Mouse (Mus musculus): ENCODE results near the gene Zfp385a. TPM values are rescaled to one million over a fixed set of nuclear protein-coding genes. Genes with fewer than 3 reads are reported as not detected.
A peak's percentile ranks its signal among the peaks of the same experiment; 100 is the strongest.

Zfp385a gene
- polyA plus RNA-seq, 1 experiment: 21.2 TPM

DNA sequence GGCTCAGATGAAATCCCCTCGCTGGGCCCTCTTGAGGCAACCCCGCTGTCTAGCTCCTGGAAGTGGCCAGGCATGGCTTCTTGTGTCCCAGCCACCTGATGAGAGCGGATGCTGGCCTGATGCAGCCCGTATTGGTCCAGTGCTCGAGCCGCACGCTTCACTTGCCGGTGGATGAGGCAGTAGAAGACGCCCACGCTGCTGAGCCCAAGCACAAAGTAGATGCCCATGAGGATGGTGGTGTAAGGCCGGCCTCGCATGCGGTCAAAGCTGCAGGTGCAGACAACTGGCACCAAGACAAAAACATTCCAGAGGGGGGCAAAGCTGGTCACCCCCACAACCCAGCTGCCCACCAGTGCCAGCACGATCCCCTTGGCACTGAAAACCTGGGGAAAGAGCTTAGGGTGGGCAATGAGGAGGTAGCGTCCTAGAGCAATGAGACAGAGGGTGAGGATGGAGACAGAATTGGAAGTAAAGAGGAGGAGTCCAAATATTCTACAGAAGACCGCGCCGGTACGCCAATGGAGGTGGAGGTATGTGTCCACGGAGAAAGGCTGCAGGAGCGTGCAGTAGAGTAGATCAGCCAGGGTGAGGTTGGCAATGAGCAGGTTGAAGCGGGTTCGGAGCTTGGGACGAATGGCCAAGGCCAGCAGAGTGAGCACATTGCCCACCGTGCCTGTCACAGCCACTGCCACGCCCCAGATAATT lies 30.9 kb downstream of the Zfp385a start:
- H3K79me3 ChIP-seq (ENCODE audit: low read depth): no peaks in the 10 kb centered on the region
- no peak overlapping the region for H3K4me3 ChIP-seq (ENCODE audit: insufficient read depth, poor library complexity, severe bottlenecking)
- no peaks in the 10 kb centered on the region for H3K79me2 ChIP-seq (ENCODE audit: control insufficient read depth, insufficient read depth)
- TF ChIP-seq CEBPB (IDR thresholded peaks at IDR 0.05; ENCODE audit: low read depth): no peak
- no peak for TF ChIP-seq FOSL1 (IDR thresholded peaks at IDR 0.05; ENCODE audit: insufficient read depth, low read length, poor library complexity, severe bottlenecking)
- TF ChIP-seq CTCF (IDR thresholded peaks at IDR 0.05; ENCODE audit: control insufficient read depth, insufficient read depth, insufficient read length): no peak
- no peak for TF ChIP-seq USF1 (IDR thresholded peaks at IDR 0.05; ENCODE audit: low read depth)
- TF ChIP-seq MAX (IDR thresholded peaks at IDR 0.05): no peak
- TF ChIP-seq MYOG (IDR thresholded peaks at IDR 0.05; ENCODE audit: control insufficient read depth, extremely low read depth, insufficient read length): no peak
- no peak for TF ChIP-seq MYOD1 (IDR thresholded peaks at IDR 0.05; ENCODE audit: control insufficient read depth, insufficient read length, low read depth)
- no peaks in the 10 kb centered on the region for H3K36me3 ChIP-seq (ENCODE audit: control insufficient read depth, insufficient read depth)
- no peak overlapping the region for H3ac ChIP-seq (ENCODE audit: control insufficient read depth, insufficient read length, low read depth)
- no peaks in the 10 kb centered on the region for H3K27me3 ChIP-seq (ENCODE audit: control insufficient read depth, insufficient read depth, insufficient read length)

DNA sequence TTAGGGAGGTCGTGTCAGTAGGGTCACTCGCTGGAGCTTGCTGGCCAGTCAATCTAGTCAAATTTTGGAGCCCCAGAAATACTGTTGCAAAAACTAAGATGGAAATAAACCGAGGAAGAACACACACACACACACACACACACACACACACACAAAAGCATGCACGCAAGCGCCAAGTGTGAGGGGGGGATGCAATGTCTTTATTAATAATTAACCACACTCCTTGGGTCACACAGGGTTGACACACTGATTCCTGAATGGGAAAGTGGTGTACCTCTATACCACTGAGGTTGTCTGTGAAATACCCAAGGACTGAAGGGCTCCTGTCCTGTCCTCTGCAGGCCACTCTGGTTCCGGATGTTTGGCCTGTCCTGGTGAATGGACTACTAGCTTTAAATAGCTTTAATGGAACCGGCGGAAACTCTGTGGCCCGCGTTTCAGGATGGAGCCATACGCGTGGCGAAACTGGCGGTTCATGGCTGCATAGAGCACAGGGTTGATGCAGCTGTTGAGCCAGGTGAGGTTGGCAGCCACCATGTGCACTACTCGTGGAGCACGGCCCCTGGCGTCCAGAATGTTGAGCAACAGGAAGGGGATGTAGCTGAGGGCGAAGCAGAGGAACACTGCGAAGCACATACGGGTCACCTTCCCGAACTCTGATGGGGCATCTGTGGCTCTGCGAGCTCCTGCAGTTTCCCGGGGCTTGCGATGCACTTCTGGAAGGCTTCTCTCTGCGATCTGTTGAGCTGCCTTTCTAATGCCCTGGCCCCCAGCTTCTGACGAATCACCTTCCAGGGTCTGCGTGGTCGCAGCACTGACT lies 31.6 kb downstream of the Zfp385a start:
- Histone ChIP-seq H3K79me3 (ENCODE audit: low read depth) (no peaks in the 10 kb centered on the region), H3ac (ENCODE audit: control insufficient read depth, insufficient read length, low read depth) (no peak overlapping the region), H3K79me2 (ENCODE audit: control insufficient read depth, insufficient read depth) (no peaks in the 10 kb centered on the region), H3K27me3 (ENCODE audit: control insufficient read depth, insufficient read depth, insufficient read length) (no peaks in the 10 kb centered on the region), H3K4me3 (ENCODE audit: insufficient read depth, poor library complexity, severe bottlenecking) (no peak overlapping the region), H3K36me3 (ENCODE audit: control insufficient read depth, insufficient read depth) (no peaks in the 10 kb centered on the region)
- TF ChIP-seq CEBPB (IDR thresholded peaks at IDR 0.05; ENCODE audit: low read depth) (peak; percentile 4), MYOD1 (IDR thresholded peaks at IDR 0.05; ENCODE audit: control insufficient read depth, insufficient read length, low read depth) (no peak)

DNA sequence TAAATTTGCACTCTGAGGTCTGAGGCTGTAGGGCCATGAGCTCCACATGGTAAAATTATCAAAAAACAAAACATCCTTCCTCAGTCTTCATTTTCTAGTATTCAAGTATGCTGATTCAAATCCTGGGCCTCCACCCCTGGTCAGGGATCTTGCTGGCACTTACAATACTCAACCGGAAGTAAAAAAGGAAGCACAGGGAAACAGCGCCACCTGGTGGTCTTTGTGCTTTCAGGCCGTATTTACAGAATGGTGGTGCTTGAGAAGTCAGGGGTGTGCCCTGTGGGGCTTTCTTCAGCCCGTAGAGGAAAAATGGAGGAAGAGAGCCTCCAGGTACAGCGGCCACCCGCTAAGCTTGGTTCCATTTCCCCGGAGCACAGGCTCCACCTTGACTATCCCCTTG lies 32.8 kb downstream of the Zfp385a start:
- no peaks in the 10 kb centered on the region for H3K79me3 ChIP-seq (ENCODE audit: low read depth)
- H3K27me3 ChIP-seq (ENCODE audit: control insufficient read depth, insufficient read depth, insufficient read length): no peaks in the 10 kb centered on the region
- TF ChIP-seq CEBPB (IDR thresholded peaks at IDR 0.05; ENCODE audit: low read depth): no peak
- TF ChIP-seq MAX (IDR thresholded peaks at IDR 0.05): no peak
- TF ChIP-seq FOSL1 (IDR thresholded peaks at IDR 0.05; ENCODE audit: insufficient read depth, low read length, poor library complexity, severe bottlenecking): no peak
- peak; percentile 86 for TF ChIP-seq CTCF (IDR thresholded peaks at IDR 0.05; ENCODE audit: control insufficient read depth, insufficient read depth, insufficient read length)
- TF ChIP-seq MYOD1 (IDR thresholded peaks at IDR 0.05; ENCODE audit: control insufficient read depth, insufficient read length, low read depth): no peak
- no peak for TF ChIP-seq MYOG (IDR thresholded peaks at IDR 0.05; ENCODE audit: control insufficient read depth, extremely low read depth, insufficient read length)
- no peak for TF ChIP-seq USF1 (IDR thresholded peaks at IDR 0.05; ENCODE audit: low read depth)
- peak overlapping the region; percentile 10 for H3ac ChIP-seq (ENCODE audit: control insufficient read depth, insufficient read length, low read depth)
- H3K36me3 ChIP-seq (ENCODE audit: control insufficient read depth, insufficient read depth): no peaks in the 10 kb centered on the region
- H3K4me3 ChIP-seq (ENCODE audit: insufficient read depth, poor library complexity, severe bottlenecking): no peak overlapping the region
- H3K79me2 ChIP-seq (ENCODE audit: control insufficient read depth, insufficient read depth): no peaks in the 10 kb centered on the region

GRCm38 (mm10) chr15:103305792-103306645 lies 33.9 kb downstream of the Zfp385a start:
- Histone ChIP-seq H3K27me3 (ENCODE audit: control insufficient read depth, insufficient read depth, insufficient read length) (no peaks in the 10 kb centered on the region), H3K36me3 (ENCODE audit: control insufficient read depth, insufficient read depth) (no peaks in the 10 kb centered on the region), H3ac (ENCODE audit: control insufficient read depth, insufficient read length, low read depth) (peak overlapping the region; percentile 66), H3K79me3 (ENCODE audit: low read depth) (no peaks in the 10 kb centered on the region), H3K79me2 (ENCODE audit: control insufficient read depth, insufficient read depth) (no peaks in the 10 kb centered on the region), H3K4me3 (ENCODE audit: insufficient read depth, poor library complexity, severe bottlenecking) (peak overlapping the region; percentile 32)
- TF ChIP-seq MYOD1 (IDR thresholded peaks at IDR 0.05; ENCODE audit: control insufficient read depth, insufficient read length, low read depth): peak; percentile 81
- TF ChIP-seq CEBPB (IDR thresholded peaks at IDR 0.05; ENCODE audit: low read depth): no peak
- peak; percentile 85 for TF ChIP-seq USF1 (IDR thresholded peaks at IDR 0.05; ENCODE audit: low read depth)

DNA sequence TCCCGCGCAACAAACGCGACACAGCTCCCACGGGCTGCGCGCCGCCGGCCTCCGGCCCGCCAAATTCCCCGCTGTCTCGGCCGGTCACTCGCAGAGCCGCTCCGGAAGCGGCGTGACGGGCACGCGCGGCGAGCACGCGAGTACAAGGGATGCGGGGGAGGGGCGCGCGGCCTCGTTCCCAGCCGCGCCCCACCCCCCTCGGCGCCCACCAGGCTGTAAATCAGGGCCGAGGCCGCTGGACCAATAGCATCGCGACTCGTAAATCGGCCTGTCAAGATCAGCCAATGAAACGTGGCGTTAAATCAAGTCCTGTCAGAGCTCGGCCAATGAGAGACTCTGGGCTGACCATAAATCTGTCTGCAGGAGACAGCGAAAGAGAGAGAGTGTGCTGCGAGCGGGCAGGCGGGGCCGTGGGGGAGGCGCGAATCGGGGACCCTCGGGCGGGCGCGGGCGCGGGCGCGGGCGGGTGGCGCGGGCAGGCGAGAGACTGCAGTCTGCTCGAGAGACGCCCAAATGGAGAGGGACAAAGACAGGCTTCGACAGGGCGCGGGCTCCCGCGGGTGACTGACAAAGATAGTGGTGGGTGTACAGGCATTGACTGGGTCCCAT lies 34.7 kb downstream of the Zfp385a start:
- Histone ChIP-seq H3K36me3 (ENCODE audit: control insufficient read depth, insufficient read depth) (peaks cover 5% of the 10 kb centered on the region), H3K27me3 (ENCODE audit: control insufficient read depth, insufficient read depth, insufficient read length) (no peaks in the 10 kb centered on the region), H3K4me3 (ENCODE audit: insufficient read depth, poor library complexity, severe bottlenecking) (peak overlapping the region; percentile 37), H3ac (ENCODE audit: control insufficient read depth, insufficient read length, low read depth) (peak overlapping the region; percentile 68), H3K79me2 (ENCODE audit: control insufficient read depth, insufficient read depth) (no peaks in the 10 kb centered on the region), H3K79me3 (ENCODE audit: low read depth) (no peaks in the 10 kb centered on the region)
- no peak for TF ChIP-seq CEBPB (IDR thresholded peaks at IDR 0.05; ENCODE audit: low read depth)
- no peak for TF ChIP-seq USF1 (IDR thresholded peaks at IDR 0.05; ENCODE audit: low read depth)
- TF ChIP-seq FOSL1 (IDR thresholded peaks at IDR 0.05; ENCODE audit: insufficient read depth, low read length, poor library complexity, severe bottlenecking): peak; percentile 80
- peak; percentile 93 for TF ChIP-seq MAX (IDR thresholded peaks at IDR 0.05)
- TF ChIP-seq MYOD1 (IDR thresholded peaks at IDR 0.05; ENCODE audit: control insufficient read depth, insufficient read length, low read depth): peak; percentile 76

Measured in C2C12 (cell line).